10 mouse cellular contexts compared by ENCODE assay signal in genomic region chr17:30007883-30008282, GRCm38 (mm10). TPM values are rescaled to one million over a fixed set of nuclear protein-coding genes. Genes with fewer than 3 reads are reported as not detected.
DNase-seq lines count a peak whose midpoint lies in the region; ATAC-seq lines count a peak whose summit lies in the region.
"Had no signal": no experiment of that assay in that cellular context is flagged by ENCODE, and none has a peak within 500 bp of the region (broad histone marks: within the 10 kb centered on the region; RNA-seq: fewer than 3 reads in every experiment).

No protein-coding gene starts in this region.

- no peaks in the 10 kb centered on the region for H3K36me3 ChIP-seq in heart, embryonic 11.5 days (ENCODE audit: control insufficient read depth, insufficient read depth, low read length)
- H3K36me3 ChIP-seq in embryonic facial prominence, embryonic 15.5 days: no peaks in the 10 kb centered on the region
- 0 out of 2 replicates have a peak, but pooled peaks cover 3% of the 10 kb centered on the region for H3K36me3 ChIP-seq in kidney, embryonic 15.5 days
- no peaks in the 10 kb centered on the region for H3K36me3 ChIP-seq in midbrain, embryonic 14.5 days (ENCODE audit: control insufficient read depth, insufficient read depth, low read length)

- no peaks in the 10 kb centered on the region for H3K9me3 ChIP-seq in heart, embryonic 11.5 days (replicated peaks; ENCODE audit: control insufficient read depth, low read length)
- no peaks in the 10 kb centered on the region for H3K9me3 ChIP-seq in embryonic facial prominence, embryonic 15.5 days (replicated peaks)
- H3K9me3 ChIP-seq in kidney, embryonic 15.5 days (replicated peaks): no peaks in the 10 kb centered on the region
- no peaks in the 10 kb centered on the region for H3K9me3 ChIP-seq in midbrain, embryonic 14.5 days (ENCODE audit: control insufficient read depth, low read length)

- no peak overlapping the region for H3K4me3 ChIP-seq in heart, embryonic 11.5 days (ENCODE audit: low read depth, low read length)
- H3K4me3 ChIP-seq in embryonic facial prominence, embryonic 15.5 days (replicated peaks): no peak overlapping the region
- no peak overlapping the region for H3K4me3 ChIP-seq in kidney, embryonic 15.5 days (replicated peaks)
- H3K4me3 ChIP-seq in midbrain, embryonic 14.5 days (replicated peaks; ENCODE audit: low read depth, low read length): no peak overlapping the region

- no peak for DNase-seq in heart, postnatal 4 days
- DNase-seq in midbrain, embryonic 14.5 days: no peak
- DNase-seq in embryo, embryonic 11 days: no peak
- DNase-seq in Muller cell, postnatal 12 days (ENCODE audit: inconsistent ontology term): no peak
- no peak for DNase-seq in frontal cortex, adult 2 months (ENCODE audit: extremely low spot score in 1 of 2, low spot score in 1 of 2)
- DNase-seq: cerebellum, postnatal 14 days; right cerebral cortex, adult 18-20 months had no signal

- H3K27ac ChIP-seq in heart, embryonic 11.5 days (ENCODE audit: low read depth, low read length): 0 out of 2 replicates have a peak overlapping the region, but pooled peaks have one; percentile 31
- H3K27ac ChIP-seq in embryonic facial prominence, embryonic 15.5 days (replicated peaks): no peak overlapping the region
- no peak overlapping the region for H3K27ac ChIP-seq in kidney, embryonic 15.5 days
- H3K27ac ChIP-seq in midbrain, embryonic 14.5 days (replicated peaks; ENCODE audit: low read depth, low read length): no peak overlapping the region

- H3K9ac ChIP-seq in heart, embryonic 11.5 days (ENCODE audit: low read depth, low read length): 0 out of 2 replicates have a peak overlapping the region, but pooled peaks have one; percentile 30
- H3K9ac ChIP-seq in embryonic facial prominence, embryonic 15.5 days: no peak overlapping the region
- H3K9ac ChIP-seq in kidney, embryonic 15.5 days: no peak overlapping the region
- H3K9ac ChIP-seq in midbrain, embryonic 14.5 days (replicated peaks; ENCODE audit: low read length): no peak overlapping the region

- no peak for ATAC-seq in heart, embryonic 11.5 days (replicated peaks; ENCODE audit: insufficient number of reproducible peaks, low FRiP score, low TSS enrichment)
- ATAC-seq in embryonic facial prominence, embryonic 15.5 days (ENCODE audit: insufficient number of reproducible peaks, low FRiP score, low TSS enrichment, low read depth): no peak
- ATAC-seq in kidney, embryonic 15.5 days (replicated peaks; ENCODE audit: low FRiP score): no peak
- no peak for ATAC-seq in midbrain, embryonic 14.5 days (ENCODE audit: low FRiP score, low TSS enrichment)

- 43% methylated on average over 6 of the region's 6 CpGs for WGBS in heart, embryonic 11.5 days (ENCODE audit: insufficient replicate concordance)
- 82% methylated on average over 6 of the region's 6 CpGs for WGBS in embryonic facial prominence, embryonic 15.5 days
- WGBS in kidney, embryonic 15.5 days: 43% methylated on average over 6 of the region's 6 CpGs
- WGBS in midbrain, embryonic 14.5 days: 88% methylated on average over 6 of the region's 6 CpGs

- peak overlapping the region; percentile 27 for H3K4me2 ChIP-seq in heart, embryonic 11.5 days
- H3K4me2 ChIP-seq in embryonic facial prominence, embryonic 15.5 days (replicated peaks): peak overlapping the region; percentile 27; the same call in 1 of the 2 replicates
- H3K4me2 ChIP-seq in kidney, embryonic 15.5 days: peak overlapping the region; percentile 77; the same call in 1 of the 2 replicates
- H3K4me2 ChIP-seq in midbrain, embryonic 14.5 days (ENCODE audit: low read length): peak overlapping the region; percentile 68

- H3K27me3 ChIP-seq in heart, embryonic 11.5 days (ENCODE audit: control insufficient read depth, insufficient read depth, low read length): no peaks in the 10 kb centered on the region
- H3K27me3 ChIP-seq in embryonic facial prominence, embryonic 15.5 days: no peaks in the 10 kb centered on the region
- no peaks in the 10 kb centered on the region for H3K27me3 ChIP-seq in kidney, embryonic 15.5 days
- no peaks in the 10 kb centered on the region for H3K27me3 ChIP-seq in midbrain, embryonic 14.5 days (ENCODE audit: control insufficient read depth, insufficient read depth, low read length)

- H3K4me1 ChIP-seq in heart, embryonic 11.5 days (ENCODE audit: control insufficient read depth, insufficient read depth, low read length): peaks cover 35% of the 10 kb centered on the region
- H3K4me1 ChIP-seq in embryonic facial prominence, embryonic 15.5 days: peaks cover 40% of the 10 kb centered on the region
- peaks cover 40% of the 10 kb centered on the region for H3K4me1 ChIP-seq in kidney, embryonic 15.5 days
- H3K4me1 ChIP-seq in midbrain, embryonic 14.5 days (ENCODE audit: control insufficient read depth, insufficient read depth, low read length): peaks cover 35% of the 10 kb centered on the region

RNA-seq across cellular contexts. Expression of gene Zfand3, which starts 3.4 kb away (rescaled TPM):
- 49.5 and 51.4 TPM in 2 replicates for polyA plus RNA-seq in heart, embryonic 11.5 days (2014; fragmentation: Nextera tagmentation; extraction: Ambion mirVana)
- 100 to 1,000 TPM; 145 to 149 TPM for total RNA-seq in heart, postnatal 4 days (2021)
- polyA plus RNA-seq in embryonic facial prominence, embryonic 15.5 days (2015; fragmentation: Nextera tagmentation; extraction: Ambion mirVana): 54.9 and 57.6 TPM in 2 replicates
- polyA plus RNA-seq in kidney, embryonic 15.5 days (2015; fragmentation: Nextera tagmentation; extraction: Ambion mirVana): 53.0 and 58.4 TPM in 2 replicates
- polyA plus RNA-seq in midbrain, embryonic 14.5 days (2014; fragmentation: Nextera tagmentation; extraction: Ambion mirVana): 49.9 and 66.9 TPM in 2 replicates
- 99.4 and 100 TPM in 2 replicates for polyA plus RNA-seq in frontal cortex, adult 2 months (2012; rRNA removed)

RNA-seq across cellular contexts. Expression of gene Mdga1, which starts 38.0 kb away (rescaled TPM):
- 1.7 and 1.8 TPM in 2 replicates for polyA plus RNA-seq in heart, embryonic 11.5 days (2014; fragmentation: Nextera tagmentation; extraction: Ambion mirVana)
- total RNA-seq in heart, postnatal 4 days (2021): 10 to 100 TPM; 16.9 to 17.3 TPM
- 3.8 and 5.4 TPM in 2 replicates for polyA plus RNA-seq in embryonic facial prominence, embryonic 15.5 days (2015; fragmentation: Nextera tagmentation; extraction: Ambion mirVana)
- polyA plus RNA-seq in kidney, embryonic 15.5 days (2015; fragmentation: Nextera tagmentation; extraction: Ambion mirVana): 1.0 and 2.1 TPM in 2 replicates
- polyA plus RNA-seq in midbrain, embryonic 14.5 days (2014; fragmentation: Nextera tagmentation; extraction: Ambion mirVana): 20.0 and 20.5 TPM in 2 replicates
- 26.7 and 28.2 TPM in 2 replicates for polyA plus RNA-seq in frontal cortex, adult 2 months (2012; rRNA removed)

Comparison
In these comparisons a context has a peak if more than half of its experiments do, and no peak if none do; other contexts are left out.
1. H3K4me2 ChIP-seq: peak in every context shown above with its lines; median percentile 77 in kidney, embryonic 15.5 days; 68 in midbrain, embryonic 14.5 days; 27 in heart, embryonic 11.5 days; 27 in embryonic facial prominence, embryonic 15.5 days.